Mouse (Mus musculus): ENCODE results near the gene Myo1g. TPM values are rescaled to one million over a fixed set of nuclear protein-coding genes. Genes with fewer than 3 reads are reported as not detected.

Myo1g gene
- 3.5 and 4.3 TPM in 2 replicates for polyA plus RNA-seq (2015; fragmentation: Nextera tagmentation; extraction: Ambion mirVana)

- Histone ChIP-seq H3K36me3 (peaks cover 15% of the 10 kb centered on the region), H3K27me3 (replicated peaks) (no peaks in the 10 kb centered on the region), H3K9me3 (no peaks in the 10 kb centered on the region), H3K9ac (no peak within 1 kb of the TSS), H3K4me3 (replicated peaks) (peak within 1 kb of the TSS; percentile 2; the same call in 1 of the 2 replicates), H3K4me2 (no peak within 1 kb of the TSS), H3K27ac (no peak within 1 kb of the TSS), H3K4me1 (no peaks in the 10 kb centered on the region)
- no peak for ATAC-seq (ENCODE audit: insufficient read depth, low FRiP score, low read depth)
- 69% methylated on average over 7 of the region's 7 CpGs for WGBS
These were observed at the start of gene Myo1g for GRCm38 (mm10) chr11:6520507-6521173. Gene Myo1g (minus strand): TSS chr11:6520965.

GRCm38 (mm10) chr11:6569410-6569777, 48.6 kb upstream of the Myo1g start:
- WGBS = 51% methylated on average over 3 of the region's 3 CpGs
- ATAC-seq (ENCODE audit: insufficient read depth, low FRiP score, low read depth) = no peak

GRCm38 (mm10) chr11:6568584-6569409, 48.0 kb upstream of the Myo1g start:
- WGBS = 56% methylated on average over 11 of the region's 11 CpGs
- Histone ChIP-seq H3K27ac (peak overlapping the region; percentile 67; the same call in 1 of the 2 replicates), H3K4me2 (no peak overlapping the region), H3K9me3 (no peaks in the 10 kb centered on the region), H3K4me1 (no peaks in the 10 kb centered on the region), H3K36me3 (peaks cover 10% of the 10 kb centered on the region; the same call in 1 of the 2 replicates), H3K4me3 (replicated peaks) (no peak overlapping the region), H3K27me3 (replicated peaks) (no peaks in the 10 kb centered on the region), H3K9ac (no peak overlapping the region)
- ATAC-seq (ENCODE audit: insufficient read depth, low FRiP score, low read depth) = peak; percentile 14; the same call in 1 of the 2 replicates

More at GRCm38 (mm10) chr11:6569410-6569777, 48.6 kb upstream of the Myo1g start:
- H3K4me1 ChIP-seq = no peaks in the 10 kb centered on the region
- no peak overlapping the region for H3K4me3 ChIP-seq (replicated peaks)
- H3K27me3 ChIP-seq (replicated peaks) = no peaks in the 10 kb centered on the region
- H3K27ac ChIP-seq = 0 out of 2 replicates have a peak overlapping the region, but pooled peaks have one; percentile 67
- H3K4me2 ChIP-seq = no peak overlapping the region
- H3K36me3 ChIP-seq = peaks cover 10% of the 10 kb centered on the region; the same call in 1 of the 2 replicates
- no peak overlapping the region for H3K9ac ChIP-seq
- no peaks in the 10 kb centered on the region for H3K9me3 ChIP-seq

- no peaks in the 10 kb centered on the region for H3K27me3 ChIP-seq (replicated peaks)
These were observed 47.2 kb upstream of the Myo1g start for GRCm38 (mm10) chr11:6567951-6568350.

GRCm38 (mm10) chr11:6566496-6566895, 45.7 kb upstream of the Myo1g start:
- WGBS = 78% methylated on average over 4 of the region's 4 CpGs
- Histone ChIP-seq H3K4me1 (no peaks in the 10 kb centered on the region; the same call in 1 of the 2 replicates), H3K9me3 (no peaks in the 10 kb centered on the region), H3K4me3 (replicated peaks) (no peak overlapping the region), H3K27ac (no peak overlapping the region), H3K9ac (no peak overlapping the region), H3K36me3 (no peaks in the 10 kb centered on the region; the same call in 1 of the 2 replicates), H3K4me2 (no peak overlapping the region), H3K27me3 (replicated peaks) (no peaks in the 10 kb centered on the region)
- no peak for ATAC-seq (ENCODE audit: insufficient read depth, low FRiP score, low read depth)

More at GRCm38 (mm10) chr11:6567951-6568350, 47.2 kb upstream of the Myo1g start:
- no peak overlapping the region for H3K4me2 ChIP-seq
- H3K27ac ChIP-seq = no peak overlapping the region
- 82% methylated on average over 8 of the region's 8 CpGs for WGBS
- no peaks in the 10 kb centered on the region for H3K9me3 ChIP-seq
- H3K4me3 ChIP-seq (replicated peaks) = no peak overlapping the region
- peaks cover 3% of the 10 kb centered on the region; the same call in 1 of the 2 replicates for H3K36me3 ChIP-seq
- no peak for ATAC-seq (ENCODE audit: insufficient read depth, low FRiP score, low read depth)
- H3K9ac ChIP-seq = no peak overlapping the region
- H3K4me1 ChIP-seq = no peaks in the 10 kb centered on the region

- Histone ChIP-seq H3K4me3 (replicated peaks) (no peak overlapping the region), H3K36me3 (no peaks in the 10 kb centered on the region), H3K27me3 (replicated peaks) (no peaks in the 10 kb centered on the region), H3K27ac (no peak overlapping the region), H3K4me1 (no peaks in the 10 kb centered on the region; the same call in 1 of the 2 replicates), H3K9me3 (no peaks in the 10 kb centered on the region), H3K9ac (no peak overlapping the region), H3K4me2 (no peak overlapping the region)
- WGBS = 80% methylated on average over 4 of the region's 4 CpGs
- ATAC-seq (ENCODE audit: insufficient read depth, low FRiP score, low read depth) = no peak
These were observed 42.4 kb upstream of the Myo1g start for GRCm38 (mm10) chr11:6563201-6563600.

GRCm38 (mm10) chr11:6562359-6562758, 41.6 kb upstream of the Myo1g start:
- no peaks in the 10 kb centered on the region for H3K27me3 ChIP-seq (replicated peaks)
- no peaks in the 10 kb centered on the region for H3K9me3 ChIP-seq
- H3K27ac ChIP-seq = no peak overlapping the region
- no peak overlapping the region for H3K4me3 ChIP-seq (replicated peaks)
- H3K9ac ChIP-seq = no peak overlapping the region
- ATAC-seq (ENCODE audit: insufficient read depth, low FRiP score, low read depth) = 0 out of 2 replicates have a peak, but pooled peaks have one; percentile 35
- WGBS = 63% methylated on average over 6 of the region's 6 CpGs
- H3K4me1 ChIP-seq = no peaks in the 10 kb centered on the region; the same call in 1 of the 2 replicates
- H3K36me3 ChIP-seq = no peaks in the 10 kb centered on the region
- 0 out of 2 replicates have a peak overlapping the region, but pooled peaks have one; percentile 3 for H3K4me2 ChIP-seq

GRCm38 (mm10) chr11:6561474-6561873, 40.7 kb upstream of the Myo1g start:
- no peaks in the 10 kb centered on the region for H3K36me3 ChIP-seq
- 88% methylated on average over 4 of the region's 4 CpGs for WGBS

GRCm38 (mm10) chr11:6560655-6561360, 40.0 kb upstream of the Myo1g start:
- WGBS = 67% methylated on average over 13 of the region's 13 CpGs
- H3K27ac ChIP-seq = peak overlapping the region; percentile 67
- no peak overlapping the region for H3K9ac ChIP-seq
- no peaks in the 10 kb centered on the region for H3K9me3 ChIP-seq
- H3K27me3 ChIP-seq (replicated peaks) = no peaks in the 10 kb centered on the region
- ATAC-seq (ENCODE audit: insufficient read depth, low FRiP score, low read depth) = 0 out of 2 replicates have a peak, but pooled peaks have one; percentile 18
- no peaks in the 10 kb centered on the region; the same call in 1 of the 2 replicates for H3K4me1 ChIP-seq
- no peaks in the 10 kb centered on the region for H3K36me3 ChIP-seq
- H3K4me2 ChIP-seq = peak overlapping the region; percentile 21; the same call in 1 of the 2 replicates
- peak overlapping the region; percentile 13; the same call in 1 of the 2 replicates for H3K4me3 ChIP-seq (replicated peaks)

More at GRCm38 (mm10) chr11:6561474-6561873, 40.7 kb upstream of the Myo1g start:
- ATAC-seq (ENCODE audit: insufficient read depth, low FRiP score, low read depth) = no peak
- Histone ChIP-seq H3K27ac (peak overlapping the region; percentile 67; the same call in 1 of the 2 replicates), H3K4me1 (no peaks in the 10 kb centered on the region; the same call in 1 of the 2 replicates), H3K27me3 (replicated peaks) (no peaks in the 10 kb centered on the region), H3K9ac (no peak overlapping the region), H3K9me3 (no peaks in the 10 kb centered on the region), H3K4me2 (peak overlapping the region; percentile 13; the same call in 1 of the 2 replicates), H3K4me3 (replicated peaks) (peak overlapping the region; percentile 13; the same call in 1 of the 2 replicates)

- no peak overlapping the region for H3K9ac ChIP-seq
- H3K9me3 ChIP-seq = no peaks in the 10 kb centered on the region
- H3K4me2 ChIP-seq = no peak overlapping the region
- H3K27me3 ChIP-seq (replicated peaks) = no peaks in the 10 kb centered on the region
- 87% methylated on average over 2 of the region's 2 CpGs for WGBS
- H3K36me3 ChIP-seq = no peaks in the 10 kb centered on the region
- no peak for ATAC-seq (ENCODE audit: insufficient read depth, low FRiP score, low read depth)
- no peak overlapping the region for H3K4me3 ChIP-seq (replicated peaks)
- H3K27ac ChIP-seq = no peak overlapping the region
- no peaks in the 10 kb centered on the region; the same call in 1 of the 2 replicates for H3K4me1 ChIP-seq
These were observed 39.2 kb upstream of the Myo1g start for GRCm38 (mm10) chr11:6559996-6560395.

GRCm38 (mm10) chr11:6558234-6558633, 37.5 kb upstream of the Myo1g start:
- no peak overlapping the region for H3K27ac ChIP-seq
- H3K27me3 ChIP-seq (replicated peaks) = no peaks in the 10 kb centered on the region
- no peak overlapping the region for H3K9ac ChIP-seq
- H3K9me3 ChIP-seq = no peaks in the 10 kb centered on the region
- 74% methylated on average over 3 of the region's 3 CpGs for WGBS
- peaks cover 3% of the 10 kb centered on the region; the same call in 1 of the 2 replicates for H3K4me1 ChIP-seq
- H3K4me3 ChIP-seq (replicated peaks) = no peak overlapping the region
- H3K4me2 ChIP-seq = no peak overlapping the region
- no peak for ATAC-seq (ENCODE audit: insufficient read depth, low FRiP score, low read depth)
- no peaks in the 10 kb centered on the region for H3K36me3 ChIP-seq
